Mouse (Mus musculus) urinary bladder, postnatal 0 days (tissue): ENCODE results near the gene Ceacam20. TPM values are rescaled to one million over a fixed set of nuclear protein-coding genes. Genes with fewer than 3 reads are reported as not detected.

ENCODE experiments used
- polyA plus RNA-seq: library from polyadenylated mRNA; unstranded; fragments of >200 nt; fragmentation: Nextera tagmentation; extraction: Ambion mirVana; gene quantifications from 2 replicates; pipeline ENCODE4 v1.2.1, GENCODE M21; 2015

The Ceacam20 gene
- polyA plus RNA-seq, result not detected in 2 replicates

GRCm38 (mm10) chr7:19964985-19965579 is at the start of gene Ceacam20:
Ceacam20 (plus strand) TSS chr7:19965412.

GRCm38 (mm10) chr7:19920506-19921261 is 44.5 kb upstream of the Ceacam20 start, which contains the start of gene Pvr:
Pvr (minus strand) TSS chr7:19921160.

GRCm38 (mm10) chr7:19950589-19950988 is 14.6 kb upstream of the Ceacam20 start, which contains the start of gene Igsf23:
Igsf23 (minus strand) TSS chr7:19950756.

GRCm38 (mm10) chr7:19991165-19991564 is 26.0 kb downstream of the Ceacam20 start, which contains the start of gene Nlrp9b:
Nlrp9b (plus strand) TSS chr7:19991465.

Other genes with a start within 250 kb of the Ceacam20 start
- 77.1 and 79.8 TPM in 2 replicates for gene Tomm40, start 250.0 kb upstream of the Ceacam20 start, polyA plus RNA-seq
- 55.1 and 55.3 TPM in 2 replicates for gene Nectin2, start 214.9 kb upstream of the Ceacam20 start, polyA plus RNA-seq
- 135 and 139 TPM in 2 replicates for gene Bcam, start 194.4 kb upstream of the Ceacam20 start, polyA plus RNA-seq
- gene Cblc, start 168.6 kb upstream of the Ceacam20 start, polyA plus RNA-seq, result 16.4 and 17.5 TPM in 2 replicates
- gene Bcl3, start 142.6 kb upstream of the Ceacam20 start, polyA plus RNA-seq, result 8.0 and 8.4 TPM in 2 replicates
- gene Gm19345, start 113.4 kb upstream of the Ceacam20 start, polyA plus RNA-seq, result not detected in 2 replicates
- not detected in 2 replicates for gene Ceacam16, start 104.1 kb upstream of the Ceacam20 start, polyA plus RNA-seq
- 3.4 and 4.0 TPM in 2 replicates for gene Ceacam19, start 77.4 kb upstream of the Ceacam20 start, polyA plus RNA-seq
- gene Pvr, start 44.3 kb upstream of the Ceacam20 start, polyA plus RNA-seq, result 13.9 and 14.1 TPM in 2 replicates
- gene Igsf23, start 14.7 kb upstream of the Ceacam20 start, polyA plus RNA-seq, result 0.13 and 0.16 TPM in 2 replicates
- gene Nlrp9b, start 26.1 kb downstream of the Ceacam20 start, polyA plus RNA-seq, result not detected in 2 replicates
- not detected in 2 replicates for gene Vmn1r91, start 134.3 kb downstream of the Ceacam20 start, polyA plus RNA-seq
- not detected in 2 replicates for gene Gm16442, start 157.2 kb downstream of the Ceacam20 start, polyA plus RNA-seq
- not detected in 2 replicates for gene Vmn1r93, start 173.7 kb downstream of the Ceacam20 start, polyA plus RNA-seq
- gene Vmn1r94, start 203.0 kb downstream of the Ceacam20 start, polyA plus RNA-seq, result not detected in 2 replicates
- gene Vmn1r95, start 228.3 kb downstream of the Ceacam20 start, polyA plus RNA-seq, result not detected in 2 replicates
- gene Gm6164, start 240.2 kb downstream of the Ceacam20 start, polyA plus RNA-seq, result not detected in 2 replicates